Mouse (Mus musculus) limb, embryonic 10.5 days (tissue): ENCODE measurements at regions not wholly inside any gene's neighbourhood (a gene's known extent, or its start where the extent isn't known, plus 50 kb on each side); places are given as distances from the start of the nearest gene placed in this dataset.

Experiments used
- DNase-seq: peaks from one replicate; pipeline ENCODE4 v3.0.0-alpha.2; 2017; ENCODE audit warnings: low spot score
- H3K27ac ChIP-seq: fragments of 300-500 bp; sonication (generic); 2 replicates; pipeline ENCODE4 v1.5.1; 2016; ENCODE audit warnings: mild to moderate bottlenecking
- H3K27me3 ChIP-seq: fragments of 300-500 bp; sonication (generic); 2 replicates; pipeline ENCODE4 v1.6.1; 2016; ENCODE audit warnings: low read depth, mild to moderate bottlenecking; ENCODE audit not compliant: poor library complexity, severe bottlenecking
- H3K36me3 ChIP-seq: fragments of 300-500 bp; sonication (generic); 2 replicates; pipeline ENCODE4 v1.6.1; 2016; ENCODE audit warnings: mild to moderate bottlenecking, moderate library complexity
- H3K4me1 ChIP-seq: fragments of 300-500 bp; sonication (generic); 2 replicates; pipeline ENCODE4 v1.6.1; 2016
- H3K4me3 ChIP-seq: fragments of 300-500 bp; sonication (generic); 2 replicates; pipeline ENCODE4 v1.5.1; 2016; ENCODE audit warnings: mild to moderate bottlenecking, moderate library complexity
- H3K9me3 ChIP-seq: fragments of 300-500 bp; sonication (generic); replicated peaks from 2 replicates; pipeline ENCODE4 v1.6.1; 2016; ENCODE audit warnings: mild to moderate bottlenecking
- WGBS: fragments of 180-500 bp; shearing (Covaris S2); methylation state at CpG from one replicate; pipeline ENCODE4 v1.1.7; 2016; 5-methylcytosine and 5-hydroxymethylcytosine counted together
- microRNA counts: library from miRNA; unstranded; fragments of <30 nt; microRNA quantifications from one replicate; lab custom pipeline; 2017
- microRNA-seq: library from miRNA; unstranded; fragments of <30 nt; microRNA quantifications from one replicate; pipeline ENCODE4, GENCODE M21; 2017

GRCm38 (mm10) chrX:19112753-19113152 is 368.4 kb downstream of the Tex13c3 start:
- no peaks in the 10 kb centered on the region for H3K36me3 ChIP-seq
- H3K9me3 ChIP-seq, result no peaks in the 10 kb centered on the region
- no peaks in the 10 kb centered on the region for H3K27me3 ChIP-seq
- H3K27ac ChIP-seq, result no peak overlapping the region
- no peaks in the 10 kb centered on the region for H3K4me1 ChIP-seq
- no peak overlapping the region for H3K4me3 ChIP-seq
- DNase-seq, result no peak
- 91% methylated on average over 7 of the region's 7 CpGs for WGBS

- Histone ChIP-seq H3K36me3 (no peaks in the 10 kb centered on the region), H3K4me3 (no peak overlapping the region), H3K9me3 (no peaks in the 10 kb centered on the region), H3K27me3 (no peaks in the 10 kb centered on the region), H3K4me1 (no peaks in the 10 kb centered on the region), H3K27ac (no peak overlapping the region)
- 69% methylated on average over 2 of the region's 2 CpGs for WGBS
- no peak for DNase-seq
Observed at GRCm38 (mm10) chrX:19102911-19103310, 378.2 kb downstream of the Tex13c3 start.

DNA sequence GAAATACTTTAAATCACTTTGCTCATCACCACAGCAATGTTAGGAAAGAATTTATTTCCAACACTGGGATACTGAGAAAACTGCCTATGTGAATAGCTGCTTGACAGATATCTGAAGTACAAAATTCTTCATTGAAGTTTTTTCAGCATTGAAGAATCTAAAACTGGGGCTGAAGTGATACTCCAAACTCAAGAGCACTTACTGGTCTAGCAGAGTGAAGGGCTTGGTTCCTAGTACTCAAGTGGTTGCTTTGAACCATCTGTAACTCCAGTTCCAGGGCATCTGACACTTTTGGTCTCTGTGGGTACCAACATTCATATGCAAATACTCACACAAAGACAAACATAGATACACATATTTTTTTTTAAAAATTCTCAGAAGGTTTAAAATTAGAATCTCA is 385.2 kb downstream of the Tex13c3 start:
- no peak overlapping the region for H3K4me3 ChIP-seq
- no peaks in the 10 kb centered on the region for H3K4me1 ChIP-seq
- no peaks in the 10 kb centered on the region for H3K9me3 ChIP-seq
- H3K36me3 ChIP-seq, result no peaks in the 10 kb centered on the region
- H3K27ac ChIP-seq, result no peak overlapping the region
- H3K27me3 ChIP-seq, result no peaks in the 10 kb centered on the region
- DNase-seq, result no peak

- H3K4me1 ChIP-seq, result no peaks in the 10 kb centered on the region
- H3K36me3 ChIP-seq, result no peaks in the 10 kb centered on the region
- WGBS, result 90% methylated on average over 1 of the region's 1 CpGs
- no peak for DNase-seq
- no peaks in the 10 kb centered on the region for H3K9me3 ChIP-seq
- H3K27me3 ChIP-seq, result no peaks in the 10 kb centered on the region
- H3K27ac ChIP-seq, result no peak overlapping the region
- no peak overlapping the region for H3K4me3 ChIP-seq
Observed at GRCm38 (mm10) chrX:19084435-19084834, 396.7 kb downstream of the Tex13c3 start.

GRCm38 (mm10) chrX:19080021-19080420 is 401.1 kb downstream of the Tex13c3 start:
- Histone ChIP-seq H3K27ac (no peak overlapping the region), H3K36me3 (no peaks in the 10 kb centered on the region), H3K27me3 (no peaks in the 10 kb centered on the region), H3K4me1 (no peaks in the 10 kb centered on the region), H3K4me3 (no peak overlapping the region), H3K9me3 (no peaks in the 10 kb centered on the region)
- no peak for DNase-seq
- WGBS, result 82% methylated on average over 2 of the region's 2 CpGs

MicroRNAs in the stretch of these regions (microRNA counts, 519-probe panel; counts per million panel counts)
- microRNA mmu-miR-221 (lab: Ali Mortazavi, UCI) (684 counts per million, percentile 72 among the panel's probes with 10 or more counts), microRNA mmu-miR-222 (lab: Ali Mortazavi, UCI) (684 counts per million, percentile 72 among the panel's probes with 10 or more counts)

Small RNA genes in the stretch of these regions (microRNA-seq; reads per million reads assigned to microRNA genes)
- gene Mir221, result 40.2 reads per million, percentile 38 among the genes with 10 or more reads in this experiment
- gene Mir222, result 27.5 reads per million, percentile 34 among the genes with 10 or more reads in this experiment
